In the genomic region with DNA sequence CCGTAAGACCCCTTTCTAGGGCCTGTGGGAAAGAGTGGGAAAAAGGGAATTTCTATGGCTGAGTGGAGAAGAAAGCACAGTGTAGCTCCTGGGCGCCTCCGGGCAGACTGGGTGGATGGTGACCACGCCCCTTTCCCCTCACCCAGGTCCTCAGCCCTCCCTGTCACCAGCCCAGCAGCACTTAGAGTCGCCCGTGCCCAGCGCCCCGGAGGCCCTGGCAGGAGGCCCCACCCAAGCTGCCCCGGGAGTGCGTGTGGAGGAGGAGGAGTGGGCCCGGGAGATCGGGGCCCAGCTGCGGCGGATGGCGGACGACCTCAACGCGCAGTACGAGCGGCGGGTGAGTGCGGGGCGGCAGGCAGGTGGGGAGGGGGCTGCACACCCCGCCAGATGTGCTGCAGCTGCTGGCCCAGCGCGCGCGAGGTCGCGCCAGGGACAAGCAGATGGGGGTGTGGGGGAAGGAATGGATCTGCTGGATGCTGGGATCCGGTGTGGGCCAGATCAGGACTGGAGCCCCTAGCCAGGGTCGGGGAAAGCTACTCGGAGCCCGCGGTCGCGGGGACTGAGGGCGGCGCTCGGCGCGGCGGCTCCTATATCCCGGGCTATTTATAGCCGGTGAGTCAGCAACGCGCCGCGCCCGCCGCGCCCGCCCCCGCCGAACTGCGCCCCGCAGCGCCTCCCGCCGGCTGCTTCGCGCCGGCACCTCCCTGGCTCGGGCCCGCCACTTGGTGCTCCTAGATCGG, we compare ENCODE assay signal across 8 mouse cellular contexts. TPM values are rescaled to one million over a fixed set of nuclear protein-coding genes. Genes with fewer than 3 reads are reported as not detected.
DNase-seq lines count a peak whose midpoint lies in the region; ATAC-seq and TF ChIP-seq lines count a peak whose summit lies in the region.

No protein-coding gene starts in this region.

- H3K4me3 ChIP-seq in embryonic facial prominence, embryonic 10.5 days, result peak overlapping the region; percentile 83
- H3K4me3 ChIP-seq in limb, embryonic 14.5 days (replicated peaks; ENCODE audit: low read length), result peak overlapping the region; percentile 61
- peak overlapping the region; percentile 76 for H3K4me3 ChIP-seq in midbrain, embryonic 15.5 days
- peak overlapping the region; percentile 66 for H3K4me3 ChIP-seq in spleen, adult 2 months (ENCODE audit: extremely low read depth, insufficient read depth, insufficient read length)

- H3K4me2 ChIP-seq in limb, embryonic 14.5 days (replicated peaks; ENCODE audit: low read depth, low read length, severe bottlenecking), result peak overlapping the region; percentile 97
- H3K4me2 ChIP-seq in midbrain, embryonic 15.5 days, result peak overlapping the region; percentile 99

- DNase-seq in left cerebral cortex, adult 18-20 months (ENCODE audit: low spot score in 2 of 2), result peak; percentile 80 to 87
- DNase-seq in left cerebral cortex, adult 11 months (ENCODE audit: low spot score), result no peak
- peak; percentile 88 for DNase-seq in embryonic facial prominence, embryonic 10.5 days (ENCODE audit: low spot score)
- peak; percentile 100 for DNase-seq in heart, adult 11 months
- peak; percentile 62 for DNase-seq in kidney, adult 11 months
- DNase-seq in limb, embryonic 14.5 days (ENCODE audit: low spot score), result peak; percentile 87
- peak in 1 of 2 experiments; percentile 41 for DNase-seq in spleen, adult 2 months (ENCODE audit: low read depth in 1 of 2, low spot score in 2 of 2)

- H3K27ac ChIP-seq in embryonic facial prominence, embryonic 10.5 days (replicated peaks), result peak overlapping the region; percentile 97
- H3K27ac ChIP-seq in limb, embryonic 14.5 days (replicated peaks; ENCODE audit: low read depth, low read length), result peak overlapping the region; percentile 86
- H3K27ac ChIP-seq in midbrain, embryonic 15.5 days, result peak overlapping the region; percentile 96
- peak overlapping the region; percentile 91 for H3K27ac ChIP-seq in spleen, adult 2 months (ENCODE audit: insufficient read depth, low read length)

- no peaks in the 10 kb centered on the region for H3K9me3 ChIP-seq in embryonic facial prominence, embryonic 10.5 days
- no peaks in the 10 kb centered on the region for H3K9me3 ChIP-seq in limb, embryonic 14.5 days (ENCODE audit: control insufficient read depth, low read length)
- H3K9me3 ChIP-seq in midbrain, embryonic 15.5 days, result no peaks in the 10 kb centered on the region

- peak overlapping the region; percentile 77 for H3K9ac ChIP-seq in limb, embryonic 14.5 days (ENCODE audit: low read depth, low read length, severe bottlenecking)
- peak overlapping the region; percentile 72 for H3K9ac ChIP-seq in midbrain, embryonic 15.5 days

- H3K4me1 ChIP-seq in embryonic facial prominence, embryonic 10.5 days, result peaks cover 66% of the 10 kb centered on the region
- H3K4me1 ChIP-seq in limb, embryonic 14.5 days (ENCODE audit: control insufficient read depth, insufficient read depth, low read length), result peaks cover 42% of the 10 kb centered on the region
- peaks cover 57% of the 10 kb centered on the region for H3K4me1 ChIP-seq in midbrain, embryonic 15.5 days
- peaks cover 31% of the 10 kb centered on the region for H3K4me1 ChIP-seq in spleen, adult 2 months (ENCODE audit: control insufficient read depth, insufficient read depth, insufficient read length)

- peak; percentile 21; the same call in 1 of the 2 replicates for TF ChIP-seq CTCF in spleen, adult 2 months (IDR thresholded peaks at IDR 0.05; ENCODE audit: extremely low read depth, insufficient read depth, insufficient read length, insufficient replicate concordance)

- peak; percentile 86; the same call in 1 of the 2 replicates for TF ChIP-seq POLR2A in limb, embryonic 14.5 days (IDR thresholded peaks at IDR 0.05; ENCODE audit: borderline replicate concordance, extremely low read depth, insufficient read depth, insufficient read length)
- peak; percentile 69 for TF ChIP-seq POLR2A in spleen, adult 2 months (IDR thresholded peaks at IDR 0.05; ENCODE audit: low read depth, low read length)

- peaks cover 25% of the 10 kb centered on the region for H3K36me3 ChIP-seq in embryonic facial prominence, embryonic 10.5 days (replicated peaks)
- H3K36me3 ChIP-seq in limb, embryonic 14.5 days (ENCODE audit: control insufficient read depth, insufficient read depth, low read length), result peaks cover 6% of the 10 kb centered on the region; the same call in 1 of the 2 replicates
- no peaks in the 10 kb centered on the region for H3K36me3 ChIP-seq in midbrain, embryonic 15.5 days (replicated peaks)
- H3K36me3 ChIP-seq in spleen, adult 2 months (ENCODE audit: control insufficient read depth, insufficient read depth, low read length), result peaks cover 10% of the 10 kb centered on the region

- H3K27me3 ChIP-seq in embryonic facial prominence, embryonic 10.5 days (replicated peaks; ENCODE audit: low read depth, poor library complexity, severe bottlenecking), result peaks cover 23% of the 10 kb centered on the region
- H3K27me3 ChIP-seq in limb, embryonic 14.5 days (ENCODE audit: control insufficient read depth, insufficient read depth, low read length), result 0 out of 2 replicates have a peak, but pooled peaks cover 5% of the 10 kb centered on the region
- no peaks in the 10 kb centered on the region for H3K27me3 ChIP-seq in midbrain, embryonic 15.5 days (replicated peaks)
- peaks cover 5% of the 10 kb centered on the region; the same call in 1 of the 2 replicates for H3K27me3 ChIP-seq in spleen, adult 2 months (ENCODE audit: control insufficient read depth, insufficient read depth, low read length)

- under 1% methylated on average over 66 of the region's 66 CpGs for WGBS in embryonic facial prominence, embryonic 10.5 days
- under 1% methylated on average over 35 of the region's 66 CpGs for WGBS in limb, embryonic 14.5 days
- WGBS in midbrain, embryonic 15.5 days, result under 1% methylated on average over 64 of the region's 66 CpGs
- WGBS in spleen, adult 2 months, result 2% methylated on average over 56 of the region's 66 CpGs

- ATAC-seq in limb, embryonic 14.5 days (ENCODE audit: low FRiP score, low read depth), result peak; percentile 74
- ATAC-seq in midbrain, embryonic 15.5 days (replicated peaks), result peak; percentile 62

RNA-seq across cellular contexts. Expression of a gene that starts 5.5 kb away (rescaled TPM):
- 10 to 100 TPM in 1 of 2 experiments, 1 to 10 TPM in 1; 7.5 to 11.8 TPM for total RNA-seq in left cerebral cortex, adult 18-20 months (2021)
- polyA plus RNA-seq in embryonic facial prominence, embryonic 10.5 days (2016; fragmentation: Nextera tagmentation; extraction: Ambion mirVana), result 12.9 and 13.4 TPM in 2 replicates
- polyA plus RNA-seq in limb, embryonic 14.5 days (2012; rRNA removed), result 7.4 and 11.9 TPM in 2 replicates
- polyA plus RNA-seq in limb, embryonic 14.5 days (2014; fragmentation: Nextera tagmentation; extraction: Ambion mirVana), result 3.7 and 4.0 TPM in 2 replicates
- polyA plus RNA-seq in midbrain, embryonic 15.5 days (2015; fragmentation: Nextera tagmentation; extraction: Ambion mirVana), result 32.0 and 35.0 TPM in 2 replicates
- polyA plus RNA-seq in spleen, adult 2 months (2012; rRNA removed), result 22.9 and 45.7 TPM in 2 replicates

RNA-seq across cellular contexts. Expression of a gene that starts 27.1 kb away (rescaled TPM):
- 100 to 1,000 TPM in 1 of 2 experiments, 10 to 100 TPM in 1; 81.0 to 102 TPM for total RNA-seq in left cerebral cortex, adult 18-20 months (2021)
- 27.1 and 27.5 TPM in 2 replicates for polyA plus RNA-seq in embryonic facial prominence, embryonic 10.5 days (2016; fragmentation: Nextera tagmentation; extraction: Ambion mirVana)
- polyA plus RNA-seq in limb, embryonic 14.5 days (2012; rRNA removed), result 64.4 and 84.8 TPM in 2 replicates
- polyA plus RNA-seq in limb, embryonic 14.5 days (2014; fragmentation: Nextera tagmentation; extraction: Ambion mirVana), result 15.9 and 17.7 TPM in 2 replicates
- polyA plus RNA-seq in midbrain, embryonic 15.5 days (2015; fragmentation: Nextera tagmentation; extraction: Ambion mirVana), result 21.6 and 30.1 TPM in 2 replicates
- polyA plus RNA-seq in spleen, adult 2 months (2012; rRNA removed), result 32.4 and 33.3 TPM in 2 replicates

RNA-seq across cellular contexts. Expression of a gene that starts 40.2 kb away (rescaled TPM):
- total RNA-seq in left cerebral cortex, adult 18-20 months (2021), result 10 to 100 TPM; 38.0 to 39.7 TPM
- 5.9 and 9.1 TPM in 2 replicates for polyA plus RNA-seq in embryonic facial prominence, embryonic 10.5 days (2016; fragmentation: Nextera tagmentation; extraction: Ambion mirVana)
- polyA plus RNA-seq in limb, embryonic 14.5 days (2012; rRNA removed), result 48.7 and 57.8 TPM in 2 replicates
- 24.3 and 27.4 TPM in 2 replicates for polyA plus RNA-seq in limb, embryonic 14.5 days (2014; fragmentation: Nextera tagmentation; extraction: Ambion mirVana)
- polyA plus RNA-seq in midbrain, embryonic 15.5 days (2015; fragmentation: Nextera tagmentation; extraction: Ambion mirVana), result 47.9 and 51.8 TPM in 2 replicates
- polyA plus RNA-seq in spleen, adult 2 months (2012; rRNA removed), result 33.7 and 53.6 TPM in 2 replicates

RNA-seq across cellular contexts. Expression of a gene that starts 54.3 kb away (rescaled TPM):
- 1 to 10 TPM; 1.2 to 2.4 TPM for total RNA-seq in left cerebral cortex, adult 18-20 months (2021)
- 0.54 and 0.64 TPM in 2 replicates for polyA plus RNA-seq in embryonic facial prominence, embryonic 10.5 days (2016; fragmentation: Nextera tagmentation; extraction: Ambion mirVana)
- 3.2 and 5.4 TPM in 2 replicates for polyA plus RNA-seq in limb, embryonic 14.5 days (2012; rRNA removed)
- polyA plus RNA-seq in limb, embryonic 14.5 days (2014; fragmentation: Nextera tagmentation; extraction: Ambion mirVana), result 2.8 and 3.1 TPM in 2 replicates
- 1.5 and 2.9 TPM in 2 replicates for polyA plus RNA-seq in midbrain, embryonic 15.5 days (2015; fragmentation: Nextera tagmentation; extraction: Ambion mirVana)
- polyA plus RNA-seq in spleen, adult 2 months (2012; rRNA removed), result 7.5 and 11.0 TPM in 2 replicates
